Mouse (Mus musculus) forebrain, embryonic 10.5 days (tissue): ENCODE data around the gene Ccdc177. TPM values are rescaled to one million over a fixed set of nuclear protein-coding genes. Genes with fewer than 3 reads are reported as not detected.
A peak's percentile ranks its signal among the peaks of the same experiment; 100 is the strongest.

Experiments used
- DNase-seq: peaks from one replicate; pipeline ENCODE4 v3.0.0-alpha.2; 2017; ENCODE audit warnings: low spot score; ENCODE audit errors: extremely low spot score
- H3K27ac ChIP-seq: fragments of 300-500 bp; sonication (generic); 2 replicates; pipeline ENCODE4 v1.5.1; 2016; ENCODE audit warnings: mild to moderate bottlenecking
- H3K27me3 ChIP-seq: fragments of 300-500 bp; sonication (generic); 2 replicates; pipeline ENCODE4 v1.6.1; 2016; ENCODE audit warnings: mild to moderate bottlenecking; ENCODE audit not compliant: poor library complexity, severe bottlenecking
- H3K36me3 ChIP-seq: fragments of 300-500 bp; sonication (generic); replicated peaks from 2 replicates; pipeline ENCODE4 v1.6.1; 2016; ENCODE audit warnings: mild to moderate bottlenecking, moderate library complexity
- H3K4me1 ChIP-seq: fragments of 300-500 bp; sonication (generic); 2 replicates; pipeline ENCODE4 v1.6.1; 2016
- H3K4me3 ChIP-seq: fragments of 300-500 bp; sonication (generic); 2 replicates; pipeline ENCODE4 v1.5.1; 2016; ENCODE audit warnings: mild to moderate bottlenecking, moderate library complexity
- H3K9me3 ChIP-seq: fragments of 300-500 bp; sonication (generic); 2 replicates; pipeline ENCODE4 v1.6.1; 2016; ENCODE audit warnings: mild to moderate bottlenecking, moderate library complexity
- WGBS: fragments of 180-500 bp; shearing (Covaris S2); methylation state at CpG from one replicate; pipeline ENCODE4 v1.1.7; 2016; 5-methylcytosine and 5-hydroxymethylcytosine counted together
- polyA plus RNA-seq: library from polyadenylated mRNA; unstranded; fragments of >200 nt; fragmentation: Nextera tagmentation; extraction: Ambion mirVana; gene quantifications from 2 replicates; pipeline ENCODE4 v1.2.1, GENCODE M21; 2016

The Ccdc177 gene
- polyA plus RNA-seq, 1 experiment from 2014 or later: 1.7 TPM

- 89% methylated on average over 4 of the region's 4 CpGs for WGBS
- H3K9me3 ChIP-seq: no peaks in the 10 kb centered on the region
- no peaks in the 10 kb centered on the region for H3K27me3 ChIP-seq
- no peak overlapping the region for H3K27ac ChIP-seq
- no peak for DNase-seq
- H3K36me3 ChIP-seq: no peaks in the 10 kb centered on the region
- 0 out of 2 replicates have a peak, but pooled peaks cover 4% of the 10 kb centered on the region for H3K4me1 ChIP-seq
- H3K4me3 ChIP-seq: no peak overlapping the region
Observed at GRCm38 (mm10) chr12:80779760-80780159, 19.3 kb upstream of the Ccdc177 start.

- H3K9me3 ChIP-seq: no peaks in the 10 kb centered on the region
- peak overlapping the region; percentile 56; the same call in 1 of the 2 replicates for H3K27ac ChIP-seq
- WGBS: 81% methylated on average over 16 of the region's 16 CpGs
- no peak overlapping the region for H3K4me3 ChIP-seq
- H3K36me3 ChIP-seq: no peaks in the 10 kb centered on the region
- H3K4me1 ChIP-seq: 0 out of 2 replicates have a peak, but pooled peaks cover 4% of the 10 kb centered on the region
- DNase-seq: peak; percentile 23
- no peaks in the 10 kb centered on the region for H3K27me3 ChIP-seq
Observed at GRCm38 (mm10) chr12:80778188-80778936, 17.9 kb upstream of the Ccdc177 start.

GRCm38 (mm10) chr12:80776046-80776634 lies 15.7 kb upstream of the Ccdc177 start:
- H3K4me3 ChIP-seq: no peak overlapping the region
- whole genome bisulfite sequencing: 88% methylated on average over 4 of the region's 4 CpGs
- H3K27ac ChIP-seq: no peak overlapping the region
- 0 out of 2 replicates have a peak, but pooled peaks cover 4% of the 10 kb centered on the region for H3K4me1 ChIP-seq
- H3K9me3 ChIP-seq: no peaks in the 10 kb centered on the region
- no peaks in the 10 kb centered on the region for H3K36me3 ChIP-seq
- H3K27me3 ChIP-seq: no peaks in the 10 kb centered on the region
- no peak for DNase-seq

- Histone ChIP-seq H3K27me3 (no peaks in the 10 kb centered on the region), H3K9me3 (no peaks in the 10 kb centered on the region), H3K36me3 (no peaks in the 10 kb centered on the region), H3K4me1 (0 out of 2 replicates have a peak, but pooled peaks cover 4% of the 10 kb centered on the region), H3K27ac (no peak overlapping the region), H3K4me3 (no peak overlapping the region)
- DNase-seq: no peak
- WGBS: 75% methylated on average over 7 of the region's 7 CpGs
Observed at GRCm38 (mm10) chr12:80774786-80775185, 14.3 kb upstream of the Ccdc177 start.

- H3K9me3 ChIP-seq: no peaks in the 10 kb centered on the region
- H3K4me3 ChIP-seq: no peak overlapping the region
- H3K36me3 ChIP-seq: no peaks in the 10 kb centered on the region
- no peak overlapping the region for H3K27ac ChIP-seq
- no peaks in the 10 kb centered on the region for H3K27me3 ChIP-seq
- 20% methylated on average over 11 of the region's 11 CpGs for WGBS
- no peaks in the 10 kb centered on the region for H3K4me1 ChIP-seq
- peak; percentile 87 for DNase-seq
Observed at GRCm38 (mm10) chr12:80769697-80770096, 9.2 kb upstream of the Ccdc177 start.

- no peak overlapping the region for H3K4me3 ChIP-seq
- 90% methylated on average over 4 of the region's 4 CpGs for WGBS
- no peak overlapping the region for H3K27ac ChIP-seq
- H3K27me3 ChIP-seq: peaks cover 15% of the 10 kb centered on the region
- no peak for DNase-seq
- peaks cover 14% of the 10 kb centered on the region for H3K4me1 ChIP-seq
- peaks cover 3% of the 10 kb centered on the region for H3K36me3 ChIP-seq
- H3K9me3 ChIP-seq: peaks cover 5% of the 10 kb centered on the region
Observed at GRCm38 (mm10) chr12:80764116-80764515, 3.6 kb upstream of the Ccdc177 start.

GRCm38 (mm10) chr12:80762982-80763381 lies 2.5 kb upstream of the Ccdc177 start:
- Histone ChIP-seq H3K27ac (no peak overlapping the region), H3K36me3 (peaks cover 14% of the 10 kb centered on the region), H3K4me1 (peaks cover 25% of the 10 kb centered on the region), H3K4me3 (no peak overlapping the region), H3K9me3 (peaks cover 16% of the 10 kb centered on the region), H3K27me3 (peaks cover 26% of the 10 kb centered on the region)
- 89% methylated on average over 5 of the region's 5 CpGs for WGBS
- DNase-seq: no peak

- peaks cover 45% of the 10 kb centered on the region for H3K36me3 ChIP-seq
- H3K9me3 ChIP-seq: peaks cover 48% of the 10 kb centered on the region
- H3K4me1 ChIP-seq: peaks cover 31% of the 10 kb centered on the region
- peak; percentile 83 for DNase-seq
- H3K27ac ChIP-seq: peak overlapping the region; percentile 95
- peaks cover 50% of the 10 kb centered on the region for H3K27me3 ChIP-seq
- under 1% methylated on average over 22 of the region's 22 CpGs for WGBS
- H3K4me3 ChIP-seq: peak overlapping the region; percentile 64
Observed at GRCm38 (mm10) chr12:80759713-80760395, 633 bp downstream of the Ccdc177 start.

- Histone ChIP-seq H3K4me3 (peak overlapping the region; percentile 64), H3K36me3 (peaks cover 50% of the 10 kb centered on the region), H3K9me3 (peaks cover 53% of the 10 kb centered on the region), H3K27ac (peak overlapping the region; percentile 95), H3K27me3 (peaks cover 50% of the 10 kb centered on the region), H3K4me1 (peaks cover 31% of the 10 kb centered on the region)
- DNase-seq: no peak
- WGBS: 7% methylated on average over 13 of the region's 13 CpGs
Observed at GRCm38 (mm10) chr12:80759387-80759712, 1.1 kb downstream of the Ccdc177 start.

- Histone ChIP-seq H3K4me1 (peaks cover 31% of the 10 kb centered on the region), H3K4me3 (peak overlapping the region; percentile 64), H3K27ac (peak overlapping the region; percentile 95), H3K9me3 (peaks cover 58% of the 10 kb centered on the region), H3K27me3 (peaks cover 50% of the 10 kb centered on the region), H3K36me3 (peaks cover 56% of the 10 kb centered on the region)
- WGBS: 34% methylated on average over 92 of the region's 92 CpGs
- DNase-seq: peak; percentile 31
Observed at GRCm38 (mm10) chr12:80758559-80759386, 1.7 kb downstream of the Ccdc177 start.

GRCm38 (mm10) chr12:80757751-80758558 lies 2.5 kb downstream of the Ccdc177 start:
- WGBS: 35% methylated on average over 116 of the region's 122 CpGs
- peak; percentile 26 for DNase-seq
- peak overlapping the region; percentile 64 for H3K4me3 ChIP-seq
- peaks cover 65% of the 10 kb centered on the region for H3K9me3 ChIP-seq
- H3K36me3 ChIP-seq: peaks cover 64% of the 10 kb centered on the region
- peak overlapping the region; percentile 95 for H3K27ac ChIP-seq
- H3K27me3 ChIP-seq: peaks cover 50% of the 10 kb centered on the region
- H3K4me1 ChIP-seq: peaks cover 31% of the 10 kb centered on the region
